Mouse (Mus musculus) left cerebral cortex, adult 9 months (tissue): ENCODE data around the gene Pla2g4d.
"Not testable (repeated sequence)": the region's sequence is repeated elsewhere in the genome, so short reads cannot be mapped to it uniquely, and the experiment has no call there.

Experiments used
- DNase-seq, 2 experiments: peaks; one replicate each; pipeline ENCODE4 v3.0.0; 2022; ENCODE audit warnings: low spot score in 2 of 2

The Pla2g4d gene

DNA sequence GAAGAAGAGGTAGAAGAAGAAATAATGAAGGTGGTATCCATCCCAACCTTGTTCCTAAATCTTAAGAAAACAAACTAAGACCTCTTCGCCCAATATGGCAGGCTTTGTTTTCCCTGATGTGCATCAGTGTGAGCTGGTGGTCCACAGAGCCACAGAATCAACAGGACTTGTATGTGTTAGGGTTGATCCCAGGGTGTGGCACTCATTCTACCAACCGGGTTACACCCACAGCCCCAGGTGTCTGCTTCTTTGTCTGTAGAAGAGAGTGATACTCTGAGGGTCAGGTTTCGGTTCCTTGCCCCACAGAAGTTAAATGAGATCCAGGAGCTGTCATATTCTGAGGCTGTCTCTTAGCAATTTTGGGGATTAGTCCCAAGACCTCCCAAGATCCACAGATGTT lies 27.7 kb downstream of the Pla2g4d start:
- DNase-seq: no peak

- no peak for DNase-seq
Observed at GRCm38 (mm10) chr2:120256259-120256658, 32.7 kb downstream of the Pla2g4d start.

GRCm38 (mm10) chr2:120252644-120253043 lies 36.4 kb downstream of the Pla2g4d start:
- DNase-seq: no peak

DNA sequence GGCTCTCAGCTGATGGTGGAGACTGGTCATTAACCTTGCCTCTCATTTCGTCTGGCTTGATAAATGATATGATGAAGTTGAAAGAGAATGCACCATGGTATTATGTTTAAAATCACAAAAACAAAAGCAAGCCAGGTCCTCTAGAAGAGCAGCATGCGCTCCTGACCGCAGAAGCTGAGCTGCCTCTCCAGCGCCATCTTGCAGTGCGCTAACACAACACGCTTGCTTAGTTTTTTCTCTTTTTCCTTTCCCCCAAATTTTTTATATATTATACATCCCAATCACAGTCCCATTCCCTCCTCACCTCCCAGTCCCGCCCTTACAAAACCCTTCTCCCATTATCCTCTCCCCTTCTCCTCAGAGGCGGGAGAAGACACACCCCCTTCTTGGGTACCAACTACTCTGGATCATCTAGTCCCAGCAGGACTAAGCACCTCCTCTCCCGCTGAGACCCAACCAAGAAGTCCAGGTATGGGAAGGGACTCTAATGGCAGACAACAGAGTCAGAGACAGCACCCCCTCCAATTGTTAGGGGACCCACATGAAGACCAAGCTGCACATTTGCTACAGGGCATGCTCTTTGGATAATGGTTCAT lies 43.5 kb downstream of the Pla2g4d start:
- DNase-seq: no peak

DNA sequence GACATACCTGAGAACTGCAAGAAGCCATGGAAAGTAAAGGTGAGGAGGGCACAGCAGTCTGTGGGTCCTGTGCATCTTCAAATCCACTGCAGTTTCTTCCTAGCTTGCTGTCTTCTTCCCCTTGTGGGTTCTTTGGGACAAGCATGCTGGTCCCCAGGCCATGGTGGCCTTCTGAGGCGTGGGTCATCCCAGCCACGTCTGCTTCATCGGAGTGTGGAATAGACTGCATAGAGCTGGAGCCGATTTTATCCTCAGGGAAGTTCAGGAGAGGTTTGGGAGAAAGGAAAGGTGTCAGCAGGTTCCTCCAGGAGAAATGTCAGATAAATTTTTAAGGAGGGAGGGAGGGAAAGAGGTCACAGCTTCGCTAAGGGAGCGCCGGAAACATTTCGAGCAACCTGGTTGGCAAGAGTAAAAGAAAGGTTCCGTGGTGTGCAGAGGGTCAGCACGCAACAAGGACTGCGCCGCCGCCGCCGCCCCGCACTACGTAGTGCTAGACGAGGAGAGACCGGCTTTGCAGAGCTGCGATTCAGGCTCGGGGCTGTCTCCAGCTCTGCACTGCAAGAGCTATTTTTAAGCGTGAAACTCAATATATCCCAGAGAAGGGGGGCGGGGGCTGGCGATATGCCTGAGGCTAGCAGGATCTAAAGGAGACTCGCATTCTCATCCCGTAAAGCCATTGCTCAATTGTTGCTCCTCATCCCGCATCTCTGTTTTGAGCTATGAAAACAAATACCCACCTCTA lies 44.1 kb downstream of the Pla2g4d start, which contains the start of gene Pla2g4e:
Pla2g4e (minus strand) TSS at position 657 of the 742 bp plus-strand sequence.
- peak in 1 of 2 experiments; percentile 42 for DNase-seq

GRCm38 (mm10) chr2:120243995-120244394 lies 45.0 kb downstream of the Pla2g4d start:
- DNase-seq: peak in 1 of 2 experiments; percentile 24

DNA sequence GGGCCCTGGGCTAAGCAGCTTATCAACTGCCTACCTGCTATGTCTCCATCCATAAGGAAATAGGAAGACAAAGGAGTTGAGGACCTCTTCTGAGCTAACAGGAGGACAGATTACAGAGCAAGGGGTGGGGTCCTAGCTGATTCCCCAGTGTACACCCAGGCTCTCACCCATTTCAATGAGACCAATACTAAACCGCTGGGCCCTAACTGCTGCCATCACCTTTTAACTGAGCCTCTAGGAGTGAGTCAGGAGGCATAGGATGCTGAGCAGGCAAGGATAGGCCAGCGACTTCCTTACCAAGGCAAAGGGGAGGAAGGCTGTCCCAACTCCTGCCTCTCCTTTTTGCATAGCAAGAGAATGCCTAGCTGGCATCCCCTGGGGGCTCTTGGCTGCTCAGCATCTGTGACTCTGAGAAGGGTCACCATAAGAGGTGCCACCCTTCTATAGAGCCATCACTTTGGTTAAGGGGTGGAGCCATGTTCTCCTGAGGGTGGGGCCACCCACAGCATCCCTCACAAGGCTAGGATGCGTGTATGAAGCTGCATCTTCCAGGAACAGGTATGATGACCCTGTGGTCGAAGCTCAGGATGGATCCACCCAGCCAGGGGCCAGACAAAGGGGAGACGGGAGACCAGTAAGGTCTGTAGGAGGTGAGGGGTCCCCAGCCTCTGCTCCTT lies 46.1 kb downstream of the Pla2g4d start:
- DNase-seq: peak in 1 of 2 experiments; percentile 19

- DNase-seq: not testable (repeated sequence)
Observed at GRCm38 (mm10) chr2:120238733-120239132, 50.3 kb downstream of the Pla2g4d start.

DNA sequence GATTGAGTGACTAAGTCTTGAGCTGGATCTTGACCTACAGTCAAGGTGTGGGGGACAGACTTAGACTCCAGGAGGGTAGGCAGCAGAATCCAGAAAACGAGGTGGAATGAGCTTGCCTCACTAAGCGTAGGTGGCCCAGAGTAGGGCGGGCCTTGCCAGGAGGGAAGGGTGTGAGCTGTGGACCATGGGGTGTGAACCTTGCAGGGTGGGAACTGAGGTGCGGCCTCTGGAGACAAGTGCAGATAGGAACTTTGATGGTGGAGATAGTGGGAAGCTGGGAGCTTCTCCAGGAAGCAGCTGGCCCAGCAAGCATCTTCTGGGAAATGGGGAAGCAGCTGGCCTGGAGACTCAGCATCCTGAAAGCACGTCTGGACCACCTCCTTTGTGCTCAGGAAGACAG lies 51.2 kb downstream of the Pla2g4d start:
- DNase-seq: no peak

DNA sequence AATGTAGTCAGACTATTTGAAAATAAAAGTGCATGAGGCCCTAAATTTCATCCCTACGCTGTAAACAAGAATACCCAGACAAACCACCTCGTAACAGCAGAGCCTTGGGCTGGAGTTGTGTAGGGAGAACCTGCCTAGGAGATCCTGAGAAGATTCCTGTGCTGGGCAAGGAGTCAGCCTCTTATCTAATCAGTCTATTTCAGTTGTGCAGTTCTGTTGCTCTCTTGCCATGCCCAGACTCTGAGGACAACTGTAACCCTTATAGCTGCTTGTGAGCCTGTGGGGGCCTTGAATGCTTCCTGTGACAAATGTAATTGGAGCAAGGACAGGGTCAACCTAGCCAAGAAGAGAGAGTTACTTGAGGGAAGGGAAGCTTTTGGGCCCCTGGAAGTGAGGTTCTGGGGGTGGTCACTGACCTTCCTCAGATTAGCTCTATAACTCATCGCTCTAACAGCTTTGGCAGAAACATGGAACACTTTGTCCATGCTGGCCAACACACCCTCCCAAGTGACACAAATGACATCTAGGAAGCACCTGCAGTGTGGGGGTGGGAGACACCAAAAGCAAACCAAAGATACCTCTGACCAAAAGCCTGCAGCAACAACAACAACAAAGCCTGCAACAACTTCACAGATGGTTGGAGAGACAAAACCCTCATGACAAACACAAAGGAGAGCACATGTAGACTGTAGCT lies 52.9 kb downstream of the Pla2g4d start:
- DNase-seq: no peak

GRCm38 (mm10) chr2:120235381-120235780 lies 53.6 kb downstream of the Pla2g4d start:
- no peak for DNase-seq

GRCm38 (mm10) chr2:120231642-120232041 lies 57.4 kb downstream of the Pla2g4d start:
- no peak for DNase-seq
